Mouse (Mus musculus) liver, embryonic 11.5 days (tissue): ENCODE measurements at regions not wholly inside any gene's neighbourhood (a gene's known extent, or its start where the extent isn't known, plus 50 kb on each side); places are given as distances from the start of the nearest gene placed in this dataset.

Experiments used
- ATAC-seq: fragments of 200-750 bp; cut with Nextera tagmentation; replicated peaks from 2 replicates; pipeline ENCODE4 v1.8.0; 2017; ENCODE audit warnings: moderate number of reproducible peaks, mild to moderate bottlenecking, moderate TSS enrichment, moderate library complexity; ENCODE audit not compliant: low FRiP score
- DNase-seq: peaks from one replicate; pipeline ENCODE4 v3.0.0-alpha.2; 2017; ENCODE audit warnings: low spot score
- H3K27ac ChIP-seq: fragments of 300-500 bp; sonication (generic); 2 replicates; pipeline ENCODE4 v1.5.1; 2014; ENCODE audit warnings: mild to moderate bottlenecking, low read depth, low read length, control low read depth
- H3K27me3 ChIP-seq: fragments of 300-500 bp; sonication (generic); replicated peaks from 2 replicates; pipeline ENCODE4 v1.6.1; 2014; ENCODE audit warnings: low read length, mixed read lengths; ENCODE audit not compliant: control insufficient read depth, insufficient read depth
- H3K36me3 ChIP-seq: fragments of 300-500 bp; sonication (generic); 2 replicates; pipeline ENCODE4 v1.6.1; 2014; ENCODE audit warnings: mild to moderate bottlenecking, low read length, moderate library complexity, mixed read lengths; ENCODE audit not compliant: control insufficient read depth, insufficient read depth
- H3K4me1 ChIP-seq: fragments of 300-500 bp; sonication (generic); replicated peaks from 2 replicates; pipeline ENCODE4 v1.6.1; 2014; ENCODE audit warnings: low read length, mixed read lengths; ENCODE audit not compliant: control insufficient read depth, insufficient read depth
- H3K4me2 ChIP-seq: fragments of 300-500 bp; sonication (generic); 2 replicates; pipeline ENCODE4 v1.6.1; 2014; ENCODE audit warnings: mild to moderate bottlenecking, control low read depth, moderate library complexity
- H3K4me3 ChIP-seq: fragments of 300-500 bp; sonication (generic); 2 replicates; pipeline ENCODE4 v1.5.1; 2014; ENCODE audit warnings: low read depth, low read length, control low read depth
- H3K9ac ChIP-seq: fragments of 300-500 bp; sonication (generic); 2 replicates; pipeline ENCODE4 v1.6.1; 2014; ENCODE audit warnings: low read depth, low read length, control low read depth
- H3K9me3 ChIP-seq: fragments of 300-500 bp; sonication (generic); 2 replicates; pipeline ENCODE4 v1.6.1; 2016; ENCODE audit warnings: low read length, inconsistent platforms, mixed read lengths; ENCODE audit not compliant: control insufficient read depth
- WGBS: fragments of 180-500 bp; shearing (Covaris S2); extraction: QIAGEN DNeasy Blood & Tissue Kit; methylation state at CpG from one replicate; pipeline ENCODE4 v1.1.7; 2014; 5-methylcytosine and 5-hydroxymethylcytosine counted together

DNA sequence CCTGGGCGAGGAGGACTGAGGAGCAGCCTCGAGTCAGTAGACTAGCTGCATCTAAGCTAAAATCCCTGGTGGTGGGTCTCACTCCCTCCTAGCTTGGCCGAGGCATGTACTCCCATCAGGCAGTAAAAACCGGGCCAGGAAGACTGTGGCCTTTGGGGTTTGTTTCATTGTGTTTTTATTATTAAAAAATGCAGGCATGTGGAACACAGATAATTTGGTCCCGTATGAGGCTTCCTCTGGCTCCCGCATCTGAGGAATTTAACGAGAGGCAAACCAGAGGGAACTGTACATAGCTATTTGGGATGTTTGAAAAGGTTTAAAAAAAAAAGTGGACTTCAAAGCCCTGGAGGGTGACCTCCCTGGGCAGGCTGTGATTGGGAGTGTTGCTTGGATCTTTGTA, 69.1 kb upstream of the Tbx5 start:
- H3K27ac ChIP-seq: no peak overlapping the region
- H3K4me3 ChIP-seq: no peak overlapping the region
- H3K4me2 ChIP-seq: no peak overlapping the region
- H3K36me3 ChIP-seq: no peaks in the 10 kb centered on the region
- DNase-seq (no peak), ATAC-seq (no peak)
- WGBS: 56% methylated on average over 7 of the region's 7 CpGs
- no peaks in the 10 kb centered on the region; the same call in 1 of the 2 replicates for H3K27me3 ChIP-seq
- H3K4me1 ChIP-seq: no peaks in the 10 kb centered on the region
- no peak overlapping the region for H3K9ac ChIP-seq
- H3K9me3 ChIP-seq: no peaks in the 10 kb centered on the region

DNA sequence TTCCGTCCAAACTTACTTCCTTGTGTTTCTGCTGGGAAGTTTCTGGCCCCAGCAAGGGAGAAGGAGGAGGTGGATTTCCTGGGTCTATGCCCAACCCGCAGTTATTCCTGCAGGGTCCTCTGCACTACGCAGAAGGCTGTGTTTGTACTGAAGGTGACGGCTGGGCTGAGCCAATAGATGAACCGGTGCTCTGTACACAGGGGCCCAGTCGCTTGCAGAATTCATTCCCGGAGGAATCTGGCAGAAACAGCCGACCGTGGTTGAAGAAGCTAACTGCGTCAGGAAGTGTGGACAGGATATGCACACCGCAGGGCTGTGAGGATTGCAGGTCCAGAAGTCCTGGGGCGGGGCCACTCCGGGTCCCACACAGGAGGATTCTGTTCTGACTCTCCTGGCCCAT, 66.1 kb upstream of the Tbx5 start:
- Histone ChIP-seq H3K36me3 (no peaks in the 10 kb centered on the region), H3K9ac (no peak overlapping the region), H3K27me3 (no peaks in the 10 kb centered on the region; the same call in 1 of the 2 replicates), H3K4me3 (no peak overlapping the region), H3K4me2 (no peak overlapping the region), H3K9me3 (no peaks in the 10 kb centered on the region), H3K27ac (no peak overlapping the region), H3K4me1 (no peaks in the 10 kb centered on the region)
- DNase-seq: no peak
- no peak for ATAC-seq
- WGBS: 22% methylated on average over 13 of the region's 13 CpGs

GRCm38 (mm10) chr5:119770951-119771350, 61.5 kb upstream of the Tbx5 start:
- Histone ChIP-seq H3K27me3 (peaks cover 3% of the 10 kb centered on the region; the same call in 1 of the 2 replicates), H3K9ac (no peak overlapping the region), H3K4me2 (no peak overlapping the region), H3K27ac (no peak overlapping the region), H3K36me3 (no peaks in the 10 kb centered on the region), H3K4me3 (no peak overlapping the region), H3K4me1 (no peaks in the 10 kb centered on the region), H3K9me3 (no peaks in the 10 kb centered on the region)
- ATAC-seq (no peak), DNase-seq (no peak)
- WGBS: 46% methylated on average over 2 of the region's 2 CpGs

GRCm38 (mm10) chr5:119776106-119776887, 56.2 kb upstream of the Tbx5 start:
- ATAC-seq (no peak), DNase-seq (no peak)
- Histone ChIP-seq H3K9ac (no peak overlapping the region), H3K4me3 (no peak overlapping the region), H3K27me3 (peaks cover 6% of the 10 kb centered on the region; the same call in 1 of the 2 replicates), H3K9me3 (no peaks in the 10 kb centered on the region), H3K36me3 (no peaks in the 10 kb centered on the region), H3K27ac (no peak overlapping the region), H3K4me1 (no peaks in the 10 kb centered on the region), H3K4me2 (no peak overlapping the region)
- 67% methylated on average over 9 of the region's 9 CpGs for WGBS

DNA sequence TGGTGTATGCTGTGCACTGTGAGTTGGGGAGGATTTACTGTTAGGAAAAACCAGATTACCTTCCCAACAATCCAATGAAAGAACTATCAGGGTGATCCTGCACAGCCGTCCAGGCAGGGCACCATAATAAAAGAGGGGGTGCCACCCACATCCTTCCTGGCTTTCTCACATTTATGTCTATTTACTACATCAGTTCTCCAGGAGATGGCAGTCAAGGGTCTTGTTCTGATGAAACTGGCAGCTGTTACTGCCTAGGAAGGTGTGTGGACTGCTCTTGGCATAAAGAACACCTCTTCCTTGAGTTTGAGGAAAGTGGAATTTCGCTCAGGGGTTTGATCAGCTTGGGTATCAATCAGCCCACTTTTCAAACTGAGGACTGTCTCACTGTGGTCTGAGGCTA, 54.6 kb upstream of the Tbx5 start:
- no peaks in the 10 kb centered on the region for H3K4me1 ChIP-seq
- no peak overlapping the region for H3K4me2 ChIP-seq
- WGBS: 13% methylated on average over 2 of the region's 2 CpGs
- no peak for DNase-seq
- no peak overlapping the region for H3K27ac ChIP-seq
- H3K9ac ChIP-seq: no peak overlapping the region
- H3K4me3 ChIP-seq: no peak overlapping the region
- no peak for ATAC-seq
- H3K36me3 ChIP-seq: no peaks in the 10 kb centered on the region
- H3K27me3 ChIP-seq: peaks cover 6% of the 10 kb centered on the region; the same call in 1 of the 2 replicates
- H3K9me3 ChIP-seq: no peaks in the 10 kb centered on the region

DNA sequence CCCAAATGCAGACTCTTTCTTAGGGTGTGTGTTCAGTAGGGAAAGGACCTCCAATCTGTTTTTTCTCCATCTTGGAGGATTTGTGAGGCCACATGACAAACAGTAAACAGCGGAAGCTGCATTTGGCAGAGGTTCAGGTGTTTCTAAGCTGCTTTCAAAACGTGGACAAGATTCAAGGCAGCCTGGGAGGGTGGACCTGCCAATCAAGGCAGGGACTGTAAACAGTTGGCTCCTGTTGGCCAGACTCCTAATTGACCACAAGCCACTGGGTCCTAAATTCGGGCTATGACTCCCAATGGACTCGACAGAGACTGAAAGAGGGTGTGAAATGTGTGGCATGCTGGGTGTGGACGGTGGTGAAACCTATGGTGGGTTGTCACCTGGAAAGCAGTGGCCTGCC, 51.1 kb upstream of the Tbx5 start:
- Histone ChIP-seq H3K27ac (no peak overlapping the region), H3K27me3 (peaks cover 3% of the 10 kb centered on the region; the same call in 1 of the 2 replicates), H3K9ac (no peak overlapping the region), H3K4me3 (no peak overlapping the region), H3K4me2 (no peak overlapping the region), H3K9me3 (peaks cover 3% of the 10 kb centered on the region; the same call in 1 of the 2 replicates), H3K36me3 (no peaks in the 10 kb centered on the region), H3K4me1 (no peaks in the 10 kb centered on the region)
- 49% methylated on average over 5 of the region's 5 CpGs for WGBS
- ATAC-seq (no peak), DNase-seq (no peak)
